Mouse (Mus musculus) small intestine, adult 2 months (tissue): Measurements from ENCODE around the gene Arhgap42.

Experiments
- CTCF ChIP-seq: fragments of 200-500 bp; IDR thresholded peaks from 2 replicates; pipeline ENCODE4 v1.5.1; 2012; ENCODE audit warnings: low read depth, mild to moderate bottlenecking, control low read depth, inconsistent platforms, low read length, moderate library complexity, mixed read lengths; ENCODE audit not compliant: insufficient replicate concordance, insufficient read length; ENCODE audit errors: extremely low read depth
- POLR2A ChIP-seq: fragments of 200-500 bp; IDR thresholded peaks from 2 replicates; pipeline ENCODE4 v1.6.1; 2012; ENCODE audit warnings: low read depth, mild to moderate bottlenecking, control low read depth, inconsistent platforms, low read length, moderate library complexity

- TF ChIP-seq POLR2A (no peak), CTCF (no peak)
These were observed 211.0 kb downstream of the Arhgap42 start for GRCm38 (mm10) chr9:9027904-9028303.
